Mouse (Mus musculus) activated CD4-positive, CD25-positive, alpha-beta regulatory T cell, adult 4 months (primary cell): ENCODE results near the gene Fndc3a. TPM values are rescaled to one million over a fixed set of nuclear protein-coding genes. Genes with fewer than 3 reads are reported as not detected.
A peak's percentile ranks its signal among the peaks of the same experiment; 100 is the strongest.

Experiments
- ATAC-seq: one replicate; pipeline ENCODE4 v1.8.0; 2017
- polyA plus RNA-seq, 2 experiments: library from polyadenylated mRNA; unstranded; fragments of 100-300 nt; shearing (Covaris generic); gene quantifications; one replicate each; pipeline ENCODE4 v1.2.1; 2017

The Fndc3a gene
- polyA plus RNA-seq, 2 experiments from 2014 or later, result 11.6 to 17.8 TPM

DNA sequence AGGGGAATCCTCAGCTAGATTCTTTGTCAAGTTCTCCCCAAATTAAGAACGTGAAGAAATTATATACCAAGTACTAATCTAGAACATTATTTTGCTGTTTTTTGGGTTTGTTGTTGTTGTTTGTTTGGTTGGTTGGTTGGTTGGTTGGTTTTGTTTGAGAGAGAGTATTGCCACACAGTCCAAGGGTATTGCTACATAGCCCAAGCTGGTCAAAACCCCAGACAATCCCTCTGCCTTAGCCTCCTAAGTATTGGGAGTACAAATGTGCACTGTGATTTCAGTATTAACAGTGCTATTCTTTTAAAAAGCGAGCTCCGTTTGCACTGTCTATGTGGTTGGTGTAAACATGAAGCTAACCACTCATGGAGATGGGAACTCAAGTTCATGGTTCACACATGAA is 37.9 kb downstream of the Fndc3a start:
- no peak for ATAC-seq

GRCm38 (mm10) chr14:72670987-72671386 is 38.8 kb downstream of the Fndc3a start:
- ATAC-seq, result no peak

DNA sequence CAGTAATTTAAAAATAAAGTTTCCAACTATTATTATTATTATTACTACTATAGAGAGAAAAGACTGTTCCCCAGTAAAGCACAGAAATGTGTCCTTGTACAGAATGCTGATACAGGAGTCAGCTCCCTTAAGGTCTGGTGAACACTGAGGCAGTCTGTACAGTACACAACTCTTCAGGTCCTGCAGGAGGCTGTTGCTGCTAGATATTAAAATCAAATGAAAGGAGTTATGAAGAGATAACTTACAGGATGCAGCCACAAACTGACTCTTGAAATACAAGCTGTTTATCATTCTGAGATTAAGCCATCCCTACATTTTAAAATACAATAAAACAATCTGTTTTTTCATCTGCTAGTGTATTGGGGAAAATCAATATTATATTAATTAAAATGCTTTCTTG is 60.5 kb downstream of the Fndc3a start:
- ATAC-seq, result no peak

GRCm38 (mm10) chr14:72645512-72645911 is 64.3 kb downstream of the Fndc3a start:
- no peak for ATAC-seq

DNA sequence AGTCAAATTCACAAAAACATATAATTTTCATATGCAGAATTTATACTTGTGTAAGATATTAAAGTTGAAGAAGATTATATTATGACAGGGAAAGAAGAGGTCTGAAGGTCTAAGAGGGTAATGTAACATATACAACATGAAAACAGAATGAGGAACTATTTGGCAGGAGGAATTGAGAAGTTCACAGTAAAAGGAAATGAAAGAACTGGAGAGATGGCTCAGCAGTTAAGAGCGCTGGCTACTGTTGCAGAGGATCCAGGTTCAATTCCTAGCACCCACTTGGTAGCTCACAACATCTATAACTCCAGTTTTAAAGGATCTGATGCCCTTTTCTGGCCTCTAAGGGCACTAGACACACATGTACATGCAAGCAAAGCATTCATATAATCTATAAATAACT is 65.2 kb downstream of the Fndc3a start:
- no peak for ATAC-seq

GRCm38 (mm10) chr14:72638507-72638906 is 71.3 kb downstream of the Fndc3a start:
- ATAC-seq, result no peak

- no peak for ATAC-seq
These were observed 76.2 kb downstream of the Fndc3a start for GRCm38 (mm10) chr14:72633571-72633970.

DNA sequence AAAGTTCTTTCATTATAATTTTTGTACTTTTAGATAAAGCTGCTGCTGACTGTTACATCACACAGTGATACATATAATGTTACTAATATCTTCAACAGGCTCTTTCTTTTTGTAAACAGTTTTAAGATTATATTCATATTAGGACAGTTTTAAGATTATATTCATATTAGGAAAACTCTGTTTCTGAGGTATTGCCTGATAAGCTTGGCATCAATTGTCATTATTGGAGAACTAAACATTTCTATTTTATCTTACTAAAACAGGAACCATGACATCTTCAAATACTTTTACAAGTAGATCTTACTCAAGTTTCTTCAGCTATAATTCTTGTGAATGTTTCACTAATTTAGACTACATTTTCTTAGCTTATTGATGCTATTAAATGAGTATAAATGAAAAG is 84.4 kb downstream of the Fndc3a start:
- ATAC-seq, result no peak

GRCm38 (mm10) chr14:72604077-72604476 is 105.7 kb downstream of the Fndc3a start:
- ATAC-seq, result no peak

DNA sequence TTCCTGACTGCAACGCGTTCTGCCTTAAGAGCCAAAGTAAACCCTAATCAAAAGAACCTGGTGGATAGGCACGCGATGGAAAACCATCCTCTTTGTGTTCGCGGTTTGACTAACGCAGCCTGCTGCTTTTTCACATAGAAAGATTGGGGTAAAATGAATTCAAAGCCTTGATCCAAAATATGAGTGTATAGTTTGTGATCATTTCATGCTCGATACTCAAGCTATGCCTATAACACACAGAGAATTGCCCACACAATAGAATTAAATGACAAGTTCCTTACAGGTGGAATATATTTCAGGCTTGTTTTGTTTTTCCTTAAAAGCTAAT is 106.6 kb downstream of the Fndc3a start:
- ATAC-seq, result no peak

GRCm38 (mm10) chr14:72602521-72603193 is 107.1 kb downstream of the Fndc3a start:
- peak; percentile 62 for ATAC-seq

DNA sequence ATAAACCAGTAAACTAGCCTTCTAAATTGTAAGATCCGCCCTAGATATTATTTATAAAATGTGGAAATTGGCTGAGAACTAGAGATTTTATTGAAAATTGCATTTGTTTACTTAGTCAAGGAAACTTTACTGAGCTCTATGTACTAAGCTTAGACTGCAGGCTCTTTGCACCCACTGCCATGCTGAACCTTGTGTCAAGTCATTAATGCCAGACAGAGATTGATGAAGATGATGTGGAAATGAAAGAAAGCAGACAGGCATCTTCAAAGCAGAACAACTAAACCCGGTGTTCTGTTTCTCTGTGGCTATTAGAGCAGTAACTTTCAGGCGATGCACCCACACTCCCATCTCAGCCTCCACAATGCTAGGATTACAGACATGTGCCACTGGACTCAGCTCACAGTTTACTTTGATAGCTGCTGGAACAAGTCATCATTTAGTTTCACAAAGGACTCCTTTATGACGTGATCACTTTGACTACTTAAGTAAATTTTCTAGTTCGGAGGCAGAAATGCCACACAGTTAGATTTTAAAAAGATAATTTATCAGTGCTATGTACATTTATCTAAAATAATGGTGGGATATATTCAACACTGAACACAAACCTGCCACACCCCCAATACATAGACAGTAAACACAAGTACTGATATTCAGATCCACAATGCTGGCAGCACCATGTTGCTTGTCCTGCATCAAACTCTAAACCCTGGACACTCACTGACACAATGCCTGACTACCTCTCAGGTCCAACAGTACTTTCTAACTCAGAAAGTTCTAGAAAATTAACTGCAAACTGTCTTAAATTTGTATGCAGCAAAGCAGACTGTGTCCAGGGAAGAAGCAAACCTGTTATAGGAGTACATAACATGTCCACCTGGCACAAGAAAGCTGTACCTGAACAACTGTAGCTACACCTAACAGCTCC is 108.2 kb downstream of the Fndc3a start:
- ATAC-seq, result no peak

DNA sequence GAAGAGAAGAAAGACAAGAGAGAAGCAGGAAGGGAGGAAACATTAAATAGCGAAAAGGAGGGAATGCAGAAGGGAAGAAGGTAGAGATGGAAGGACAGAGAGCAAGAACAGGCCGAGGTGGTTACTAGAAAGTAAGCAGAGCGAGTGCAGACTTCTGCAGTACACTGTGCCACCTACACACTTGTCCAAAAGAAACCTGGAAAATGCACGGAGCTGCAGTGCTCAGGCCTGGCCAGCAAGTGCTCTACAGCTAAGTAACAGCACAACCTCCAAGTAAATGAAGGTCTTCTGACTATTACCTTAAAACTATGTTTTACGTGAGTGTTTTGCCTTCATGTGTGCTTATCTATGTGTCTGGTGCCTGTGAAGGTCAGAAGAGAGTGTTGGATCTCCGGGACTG is 109.4 kb downstream of the Fndc3a start:
- ATAC-seq, result no peak

DNA sequence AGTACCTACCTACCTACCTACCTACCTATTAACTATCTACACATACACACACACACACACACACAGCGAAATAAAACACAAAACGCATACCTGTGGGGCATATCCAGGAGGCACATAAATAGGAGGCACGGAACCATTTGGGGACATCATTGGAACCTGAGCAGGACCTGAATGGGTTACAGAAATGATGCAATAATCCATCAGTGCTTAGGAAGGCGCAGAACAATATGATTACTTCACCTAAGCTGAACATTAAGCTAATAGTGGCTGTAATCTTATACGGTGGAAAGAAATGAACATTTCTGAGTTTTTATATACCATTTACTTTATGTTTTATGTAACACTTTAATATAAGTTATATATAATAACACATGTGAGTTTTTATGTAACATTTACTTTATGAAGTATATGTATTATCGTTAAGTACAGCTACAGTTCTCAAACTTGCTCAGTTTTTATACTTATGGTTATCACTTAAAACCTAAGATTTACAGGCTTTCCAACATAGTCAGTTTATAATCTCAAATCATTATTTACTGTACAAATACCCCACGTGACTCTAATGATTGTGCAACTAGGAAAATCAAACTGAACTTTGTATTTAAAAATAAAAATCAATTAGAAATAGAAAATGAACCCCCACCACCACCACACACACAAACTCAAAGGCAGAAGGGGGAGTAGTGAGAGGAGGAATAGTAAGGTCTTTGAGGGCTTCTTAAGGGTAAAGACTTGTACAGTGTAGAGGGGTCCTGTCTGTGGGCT is 110.6 kb downstream of the Fndc3a start:
- ATAC-seq, result no peak

DNA sequence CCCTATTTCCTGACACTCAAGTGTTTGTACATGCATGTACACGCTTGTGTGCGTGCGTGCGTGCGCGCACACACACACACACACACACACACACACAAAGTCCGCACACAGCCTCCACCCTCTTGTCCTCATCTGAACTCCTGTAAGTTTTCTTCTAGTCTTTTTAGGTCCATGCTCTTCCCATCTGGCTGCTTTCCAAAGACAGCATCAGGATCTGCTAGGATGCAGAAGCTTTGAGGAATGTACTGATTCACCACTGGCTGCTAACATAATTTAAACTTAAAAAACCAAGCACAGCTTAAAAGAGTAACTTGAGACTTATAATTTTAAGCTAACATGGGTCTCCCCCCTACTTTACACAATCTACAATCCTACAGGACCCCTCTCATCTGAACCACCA is 115.6 kb downstream of the Fndc3a start:
- no peak for ATAC-seq

GRCm38 (mm10) chr14:72589415-72589814 is 120.4 kb downstream of the Fndc3a start:
- no peak for ATAC-seq

DNA sequence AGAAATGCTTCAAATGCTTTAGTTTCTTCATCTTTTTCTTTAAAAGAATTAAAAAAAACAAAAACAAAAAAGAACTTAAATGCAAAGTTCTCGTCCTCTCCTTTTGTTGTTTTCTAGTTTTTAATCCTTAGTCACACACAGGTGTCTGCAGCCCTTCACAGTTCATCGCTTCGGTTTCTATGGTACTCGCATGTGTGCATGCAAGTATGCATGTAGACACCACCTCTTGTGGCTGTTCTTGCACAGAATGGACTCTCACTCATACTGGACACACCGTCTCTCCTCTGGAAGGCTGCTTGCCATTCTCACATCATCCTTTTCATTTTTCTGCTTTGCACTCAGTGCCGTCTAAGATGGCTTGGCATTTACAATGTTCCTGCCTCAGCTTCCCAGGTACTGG is 126.8 kb downstream of the Fndc3a start:
- ATAC-seq, result no peak

- ATAC-seq, result no peak
These were observed 128.8 kb downstream of the Fndc3a start for GRCm38 (mm10) chr14:72580991-72581390.

- ATAC-seq, result no peak
These were observed 133.5 kb downstream of the Fndc3a start for GRCm38 (mm10) chr14:72576283-72576682.

DNA sequence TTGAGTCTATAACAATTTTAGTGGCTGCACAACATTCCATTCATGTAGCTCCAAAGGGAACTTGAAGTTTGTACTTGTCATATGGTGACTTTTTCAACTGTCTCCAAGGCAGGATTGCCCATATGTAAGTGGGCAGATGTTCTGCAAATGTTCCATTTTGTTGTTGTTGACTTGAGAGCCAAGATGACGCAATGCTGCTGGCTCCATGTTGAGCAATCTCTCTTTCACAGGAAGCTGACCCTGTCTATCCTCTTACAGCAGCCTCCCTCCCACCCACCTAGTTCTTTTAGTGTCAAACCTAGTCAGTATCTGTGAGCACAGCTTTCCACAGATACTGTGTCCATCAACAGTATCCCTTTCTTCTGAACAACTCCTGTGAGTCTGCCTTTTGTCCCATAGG is 145.9 kb downstream of the Fndc3a start:
- no peak for ATAC-seq

GRCm38 (mm10) chr14:72558795-72559194 is 151.0 kb downstream of the Fndc3a start:
- ATAC-seq, result no peak

GRCm38 (mm10) chr14:72555846-72556245 is 154.0 kb downstream of the Fndc3a start:
- ATAC-seq, result no peak

- ATAC-seq, result no peak
These were observed 173.3 kb downstream of the Fndc3a start for GRCm38 (mm10) chr14:72536392-72537017.
